Mouse (Mus musculus): ENCODE data around the gene Ilf3. TPM values are rescaled to one million over a fixed set of nuclear protein-coding genes. Genes with fewer than 3 reads are reported as not detected.
"Not testable (repeated sequence)": the region's sequence is repeated elsewhere in the genome, so short reads cannot be mapped to it uniquely, and the experiment has no call there.

The Ilf3 gene
- total RNA-seq (2021): 10 to 100 TPM; 17.9 to 19.2 TPM
- long read RNA-seq, experiment 1, partial matches to known transcripts: 1 of 3 reads
- long read RNA-seq, experiment 1, other reads (novel, unspliced or antisense): 2 of 3 reads
- long read RNA-seq, experiment 2, partial matches to known transcripts: 6 of 11 reads
- long read RNA-seq, experiment 2, other reads (novel, unspliced or antisense): 2 of 11 reads

- peak; percentile 100 for DNase-seq
These were observed at the start of gene Ilf3 for GRCm38 (mm10) chr9:21367357-21368111. Gene Ilf3 (plus strand): TSS chr9:21367871.

- DNase-seq: no peak
These were observed 48.9 kb upstream of the Ilf3 start for GRCm38 (mm10) chr9:21318792-21319191.

GRCm38 (mm10) chr9:21319503-21319902 lies 48.2 kb upstream of the Ilf3 start:
- DNase-seq: no peak

GRCm38 (mm10) chr9:21320280-21320618 lies 47.4 kb upstream of the Ilf3 start:
- no peak for DNase-seq

GRCm38 (mm10) chr9:21320619-21321512 lies 46.8 kb upstream of the Ilf3 start, which contains the start of gene Slc44a2:
Gene Slc44a2 (plus strand): TSS chr9:21320698.
- peak; percentile 86 for DNase-seq

GRCm38 (mm10) chr9:21321513-21321835 lies 46.2 kb upstream of the Ilf3 start:
- DNase-seq: peak; percentile 33

- DNase-seq: no peak
These were observed 45.3 kb upstream of the Ilf3 start for GRCm38 (mm10) chr9:21322211-21322916.

GRCm38 (mm10) chr9:21322917-21323297 lies 44.8 kb upstream of the Ilf3 start:
- DNase-seq: not testable (repeated sequence)

GRCm38 (mm10) chr9:21324269-21324668 lies 43.4 kb upstream of the Ilf3 start:
- no peak for DNase-seq

- DNase-seq: no peak
These were observed 40.1 kb upstream of the Ilf3 start for GRCm38 (mm10) chr9:21327569-21327968.

- no peak for DNase-seq
These were observed 39.6 kb upstream of the Ilf3 start for GRCm38 (mm10) chr9:21328041-21328440.

GRCm38 (mm10) chr9:21329041-21329440 lies 38.6 kb upstream of the Ilf3 start:
- DNase-seq: peak; percentile 60

- no peak for DNase-seq
These were observed 37.9 kb upstream of the Ilf3 start for GRCm38 (mm10) chr9:21329699-21330289.

GRCm38 (mm10) chr9:21331365-21332140 lies 36.1 kb upstream of the Ilf3 start:
- DNase-seq: no peak

- DNase-seq: no peak
These were observed 35.3 kb upstream of the Ilf3 start for GRCm38 (mm10) chr9:21332161-21333061.

GRCm38 (mm10) chr9:21333523-21333922 lies 34.1 kb upstream of the Ilf3 start:
- DNase-seq: no peak

- DNase-seq: no peak
These were observed 32.9 kb upstream of the Ilf3 start for GRCm38 (mm10) chr9:21334747-21335146.

GRCm38 (mm10) chr9:21335391-21335790 lies 32.3 kb upstream of the Ilf3 start:
- no peak for DNase-seq

GRCm38 (mm10) chr9:21336491-21336890 lies 31.2 kb upstream of the Ilf3 start:
- DNase-seq: no peak

GRCm38 (mm10) chr9:21337652-21338051 lies 30.0 kb upstream of the Ilf3 start:
- peak; percentile 85 for DNase-seq

All from gastrocnemius, postnatal 25 days (tissue).